Mouse (Mus musculus) frontal cortex, postnatal 36 days (tissue): ENCODE data around the gene Arhgap10.

Experiments
- DNase-seq, 2 experiments: peaks; one replicate each; pipeline ENCODE4 v3.0.0; 2022; ENCODE audit warnings: low spot score in 2 of 2

The Arhgap10 gene

GRCm38 (mm10) chr8:77404017-77404416, 113.7 kb downstream of the Arhgap10 start:
- no peak for DNase-seq

- no peak for DNase-seq
These were observed 115.8 kb downstream of the Arhgap10 start for GRCm38 (mm10) chr8:77401934-77402333.

GRCm38 (mm10) chr8:77401140-77401539, 116.6 kb downstream of the Arhgap10 start:
- DNase-seq = no peak

- DNase-seq = no peak
These were observed 133.7 kb downstream of the Arhgap10 start for GRCm38 (mm10) chr8:77384080-77384479.

GRCm38 (mm10) chr8:77383671-77384070, 134.1 kb downstream of the Arhgap10 start:
- DNase-seq = no peak

- no peak for DNase-seq
These were observed 136.9 kb downstream of the Arhgap10 start for GRCm38 (mm10) chr8:77380844-77381243.

- DNase-seq = no peak
These were observed 138.5 kb downstream of the Arhgap10 start for GRCm38 (mm10) chr8:77379300-77379699.

- DNase-seq = peak; percentile 57 to 63
These were observed 141.3 kb downstream of the Arhgap10 start for GRCm38 (mm10) chr8:77376451-77376853.

- no peak for DNase-seq
These were observed 141.8 kb downstream of the Arhgap10 start for GRCm38 (mm10) chr8:77375999-77376398.

- DNase-seq = no peak
These were observed 146.7 kb downstream of the Arhgap10 start for GRCm38 (mm10) chr8:77371006-77371405.

- DNase-seq = no peak
These were observed 147.4 kb downstream of the Arhgap10 start for GRCm38 (mm10) chr8:77370308-77370707.

- DNase-seq = no peak
These were observed 148.1 kb downstream of the Arhgap10 start for GRCm38 (mm10) chr8:77369671-77370070.

- DNase-seq = peak in 1 of 2 experiments; percentile 40
These were observed 150.7 kb downstream of the Arhgap10 start for GRCm38 (mm10) chr8:77367091-77367490.

GRCm38 (mm10) chr8:77366446-77366845, 151.3 kb downstream of the Arhgap10 start:
- DNase-seq = no peak

GRCm38 (mm10) chr8:77365990-77366389, 151.8 kb downstream of the Arhgap10 start:
- DNase-seq = no peak

GRCm38 (mm10) chr8:77364472-77364871, 153.3 kb downstream of the Arhgap10 start:
- DNase-seq = peak; percentile 54 to 75

GRCm38 (mm10) chr8:77360853-77361252, 156.9 kb downstream of the Arhgap10 start:
- DNase-seq = no peak

- DNase-seq = no peak
These were observed 157.3 kb downstream of the Arhgap10 start for GRCm38 (mm10) chr8:77360423-77360822.

- no peak for DNase-seq
These were observed 160.6 kb downstream of the Arhgap10 start for GRCm38 (mm10) chr8:77357126-77357525.

GRCm38 (mm10) chr8:77355344-77355743, 162.4 kb downstream of the Arhgap10 start:
- peak in 1 of 2 experiments; percentile 21 for DNase-seq

- DNase-seq = no peak
These were observed 163.6 kb downstream of the Arhgap10 start for GRCm38 (mm10) chr8:77354189-77354588.

- DNase-seq = no peak
These were observed 166.4 kb downstream of the Arhgap10 start for GRCm38 (mm10) chr8:77351177-77351860.

- DNase-seq = no peak
These were observed 167.5 kb downstream of the Arhgap10 start for GRCm38 (mm10) chr8:77350121-77350777.
